Mouse (Mus musculus) lung, embryonic 14.5 days (tissue): Measurements from ENCODE around the gene Bod1l. TPM values are rescaled to one million over a fixed set of nuclear protein-coding genes. Genes with fewer than 3 reads are reported as not detected.

Experiments
- ATAC-seq: fragments of 200-750 bp; cut with Nextera tagmentation; 2 replicates; pipeline ENCODE4 v1.8.0; 2017; ENCODE audit warnings: mild to moderate bottlenecking, moderate TSS enrichment, moderate library complexity; ENCODE audit not compliant: insufficient read depth
- DNase-seq: peaks from one replicate; pipeline ENCODE4 v3.0.0-alpha.2; 2015
- H3K27ac ChIP-seq: fragments of 300-500 bp; sonication (generic); 2 replicates; pipeline ENCODE4 v1.5.1; 2014; ENCODE audit warnings: low read depth, mild to moderate bottlenecking, moderate library complexity
- H3K27me3 ChIP-seq: fragments of 300-500 bp; sonication (generic); 2 replicates; pipeline ENCODE4 v1.6.1; 2014; ENCODE audit warnings: low read length, control low read depth; ENCODE audit not compliant: insufficient read depth
- H3K36me3 ChIP-seq: fragments of 300-500 bp; sonication (generic); 2 replicates; pipeline ENCODE4 v1.6.1; 2014; ENCODE audit warnings: control low read depth; ENCODE audit not compliant: insufficient read depth
- H3K4me1 ChIP-seq: fragments of 300-500 bp; sonication (generic); 2 replicates; pipeline ENCODE4 v1.6.1; 2014; ENCODE audit warnings: antibody characterized with exemption, control low read depth; ENCODE audit not compliant: insufficient read depth
- H3K4me2 ChIP-seq: fragments of 300-500 bp; sonication (generic); 2 replicates; pipeline ENCODE4 v1.6.1; 2014; ENCODE audit warnings: mild to moderate bottlenecking
- H3K4me3 ChIP-seq: fragments of 300-500 bp; sonication (generic); 2 replicates; pipeline ENCODE4 v1.5.1; 2014; ENCODE audit warnings: low read depth, low read length
- H3K9ac ChIP-seq: fragments of 300-500 bp; sonication (generic); 2 replicates; pipeline ENCODE4 v1.6.1; 2014
- H3K9me3 ChIP-seq: fragments of 300-500 bp; sonication (generic); 2 replicates; pipeline ENCODE4 v1.6.1; 2016; ENCODE audit warnings: low read depth, low read length, control low read depth
- CTCF ChIP-seq: IDR thresholded peaks from 2 replicates; pipeline ENCODE4 v1.5.1; 2016; ENCODE audit warnings: antibody characterized with exemption, low read depth
- WGBS: fragments of 180-500 bp; shearing (Covaris S2); extraction: QIAGEN DNeasy Blood & Tissue Kit; methylation state at CpG from one replicate; pipeline ENCODE4 v1.1.7; 2014; 5-methylcytosine and 5-hydroxymethylcytosine counted together
- polyA plus RNA-seq: library from polyadenylated mRNA; unstranded; fragments of >200 nt; fragmentation: Nextera tagmentation; extraction: Ambion mirVana; gene quantifications from 2 replicates; pipeline ENCODE4 v1.2.1, GENCODE M21; 2014

Gene Bod1l
- polyA plus RNA-seq, 1 experiment from 2014 or later, result 23.9 TPM

GRCm38 (mm10) chr5:41821158-41821557 is 23.0 kb downstream of the Bod1l start:
- H3K27me3 ChIP-seq, result no peaks in the 10 kb centered on the region
- no peaks in the 10 kb centered on the region for H3K9me3 ChIP-seq
- H3K4me2 ChIP-seq, result no peak overlapping the region
- DNase-seq, result no peak
- no peak overlapping the region for H3K27ac ChIP-seq
- TF ChIP-seq CTCF, result no peak
- no peaks in the 10 kb centered on the region for H3K4me1 ChIP-seq
- no peak for ATAC-seq
- H3K36me3 ChIP-seq, result peaks cover 84% of the 10 kb centered on the region
- WGBS, result 59% methylated on average over 9 of the region's 9 CpGs
- H3K9ac ChIP-seq, result no peak overlapping the region
- no peak overlapping the region for H3K4me3 ChIP-seq

GRCm38 (mm10) chr5:41820530-41820929 is 23.6 kb downstream of the Bod1l start:
- H3K27ac ChIP-seq, result no peak overlapping the region
- peaks cover 84% of the 10 kb centered on the region for H3K36me3 ChIP-seq
- no peaks in the 10 kb centered on the region for H3K9me3 ChIP-seq
- no peak overlapping the region for H3K4me3 ChIP-seq
- no peak for ATAC-seq
- no peaks in the 10 kb centered on the region for H3K4me1 ChIP-seq
- WGBS, result 90% methylated on average over 3 of the region's 3 CpGs
- no peak for TF ChIP-seq CTCF
- no peak overlapping the region for H3K4me2 ChIP-seq
- no peak overlapping the region for H3K9ac ChIP-seq
- H3K27me3 ChIP-seq, result no peaks in the 10 kb centered on the region
- DNase-seq, result no peak

GRCm38 (mm10) chr5:41812516-41812915 is 31.6 kb downstream of the Bod1l start:
- DNase-seq (no peak), ATAC-seq (no peak)
- Histone ChIP-seq H3K4me1 (no peaks in the 10 kb centered on the region), H3K9ac (no peak overlapping the region), H3K4me3 (no peak overlapping the region), H3K36me3 (peaks cover 58% of the 10 kb centered on the region), H3K4me2 (no peak overlapping the region), H3K27me3 (no peaks in the 10 kb centered on the region), H3K27ac (no peak overlapping the region), H3K9me3 (no peaks in the 10 kb centered on the region)
- 87% methylated on average over 6 of the region's 6 CpGs for WGBS
- no peak for TF ChIP-seq CTCF

DNA sequence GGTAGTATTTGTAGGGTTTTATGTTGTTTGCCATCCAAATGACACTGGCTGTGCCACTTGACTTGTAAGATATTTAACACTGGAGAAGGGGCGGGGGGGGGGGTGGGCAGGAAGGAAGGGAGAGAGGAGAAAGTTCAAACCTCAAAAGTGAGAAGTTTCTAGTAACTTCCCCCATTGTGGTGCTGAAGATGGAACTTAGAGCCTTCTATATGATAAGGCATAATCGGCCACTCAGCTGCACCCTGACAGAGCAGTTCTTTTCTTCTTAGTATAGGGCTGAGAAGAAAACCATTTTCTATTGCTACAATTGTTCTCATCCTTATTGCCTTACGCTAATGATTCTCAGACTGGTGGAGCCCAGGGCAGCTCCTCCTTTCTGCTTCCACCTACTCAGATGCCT is 32.8 kb downstream of the Bod1l start:
- TF ChIP-seq CTCF, result no peak
- no peak overlapping the region for H3K9ac ChIP-seq
- H3K36me3 ChIP-seq, result peaks cover 55% of the 10 kb centered on the region
- no peaks in the 10 kb centered on the region for H3K9me3 ChIP-seq
- no peak for DNase-seq
- ATAC-seq, result no peak
- no peaks in the 10 kb centered on the region for H3K4me1 ChIP-seq
- no peaks in the 10 kb centered on the region for H3K27me3 ChIP-seq
- H3K4me3 ChIP-seq, result no peak overlapping the region
- no peak overlapping the region for H3K27ac ChIP-seq
- WGBS, result 92% methylated on average over 2 of the region's 3 CpGs
- no peak overlapping the region for H3K4me2 ChIP-seq

- Histone ChIP-seq H3K9me3 (no peaks in the 10 kb centered on the region), H3K4me3 (no peak overlapping the region), H3K27me3 (no peaks in the 10 kb centered on the region), H3K27ac (no peak overlapping the region), H3K4me1 (no peaks in the 10 kb centered on the region), H3K36me3 (peaks cover 53% of the 10 kb centered on the region), H3K4me2 (no peak overlapping the region), H3K9ac (no peak overlapping the region)
- WGBS, result 61% methylated on average over 2 of the region's 2 CpGs
- TF ChIP-seq CTCF, result no peak
- DNase-seq (no peak), ATAC-seq (no peak)
These were observed 36.7 kb downstream of the Bod1l start for GRCm38 (mm10) chr5:41807383-41807782.

- Histone ChIP-seq H3K4me3 (no peak overlapping the region), H3K9ac (no peak overlapping the region), H3K4me1 (no peaks in the 10 kb centered on the region), H3K36me3 (peaks cover 49% of the 10 kb centered on the region), H3K27ac (no peak overlapping the region), H3K27me3 (no peaks in the 10 kb centered on the region), H3K9me3 (no peaks in the 10 kb centered on the region), H3K4me2 (no peak overlapping the region)
- ATAC-seq (no peak), DNase-seq (no peak)
- no peak for TF ChIP-seq CTCF
- 88% methylated on average over 5 of the region's 5 CpGs for WGBS
These were observed 37.9 kb downstream of the Bod1l start for GRCm38 (mm10) chr5:41806176-41806575.

- no peak for DNase-seq
- Histone ChIP-seq H3K36me3 (peaks cover 49% of the 10 kb centered on the region), H3K4me1 (no peaks in the 10 kb centered on the region), H3K9ac (no peak overlapping the region), H3K4me2 (no peak overlapping the region), H3K27ac (no peak overlapping the region), H3K4me3 (no peak overlapping the region), H3K27me3 (no peaks in the 10 kb centered on the region), H3K9me3 (no peaks in the 10 kb centered on the region)
- no peak for TF ChIP-seq CTCF
- ATAC-seq, result no peak
- 96% methylated on average over 2 of the region's 2 CpGs for WGBS
These were observed 39.0 kb downstream of the Bod1l start for GRCm38 (mm10) chr5:41805085-41805484.

GRCm38 (mm10) chr5:41804643-41805042 is 39.5 kb downstream of the Bod1l start:
- H3K27me3 ChIP-seq, result no peaks in the 10 kb centered on the region
- H3K27ac ChIP-seq, result no peak overlapping the region
- no peak overlapping the region for H3K4me3 ChIP-seq
- no peaks in the 10 kb centered on the region for H3K4me1 ChIP-seq
- no peak for TF ChIP-seq CTCF
- 84% methylated on average over 2 of the region's 2 CpGs for whole genome bisulfite sequencing
- ATAC-seq (no peak), DNase-seq (no peak)
- no peak overlapping the region for H3K4me2 ChIP-seq
- H3K9me3 ChIP-seq, result no peaks in the 10 kb centered on the region
- no peak overlapping the region for H3K9ac ChIP-seq
- H3K36me3 ChIP-seq, result peaks cover 48% of the 10 kb centered on the region
